Mouse (Mus musculus) urinary bladder, postnatal 0 days (tissue): ENCODE measurements around the gene Olfr1467. TPM values are rescaled to one million over a fixed set of nuclear protein-coding genes. Genes with fewer than 3 reads are reported as not detected.

ENCODE experiments used
- polyA plus RNA-seq: library from polyadenylated mRNA; unstranded; fragments of >200 nt; fragmentation: Nextera tagmentation; extraction: Ambion mirVana; gene quantifications from 2 replicates; pipeline ENCODE4 v1.2.1, GENCODE M21; 2015

The Olfr1467 gene
- polyA plus RNA-seq = not detected in 2 replicates

GRCm38 (mm10) chr19:13361936-13362335 lies at the start of gene Olfr1467:
Olfr1467 (plus strand) TSS chr19:13362236.

GRCm38 (mm10) chr19:13315441-13315840 lies 46.6 kb upstream of the Olfr1467 start, which contains the start of gene Olfr1465:
Olfr1465 (minus strand) TSS chr19:13315541.

GRCm38 (mm10) chr19:13338562-13338961 lies 23.5 kb upstream of the Olfr1467 start, which contains the start of gene Olfr1466:
Olfr1466 (plus strand) TSS chr19:13338862.

GRCm38 (mm10) chr19:13407549-13407948 lies 45.5 kb downstream of the Olfr1467 start, which contains the start of gene Olfr1469:
Olfr1469 (plus strand) TSS chr19:13407849.

Other genes with a start within 250 kb of the Olfr1467 start
- gene Olfr1459, start 212.7 kb upstream of the Olfr1467 start, polyA plus RNA-seq = not detected in 2 replicates
- not detected in 2 replicates for gene Olfr1461, start 199.2 kb upstream of the Olfr1467 start, polyA plus RNA-seq
- not detected in 2 replicates for gene Olfr1462, start 176.5 kb upstream of the Olfr1467 start, polyA plus RNA-seq
- not detected in 2 replicates for gene Olfr1463, start 130.9 kb upstream of the Olfr1467 start, polyA plus RNA-seq
- gene Olfr1465, start 46.7 kb upstream of the Olfr1467 start, polyA plus RNA-seq = not detected in 2 replicates
- gene Olfr1466, start 23.4 kb upstream of the Olfr1467 start, polyA plus RNA-seq = not detected in 2 replicates
- gene Olfr1469, start 45.6 kb downstream of the Olfr1467 start, polyA plus RNA-seq = not detected in 2 replicates
- gene Olfr1471, start 81.2 kb downstream of the Olfr1467 start, polyA plus RNA-seq = not detected in 2 replicates
- not detected in 2 replicates for gene Olfr1472, start 93.8 kb downstream of the Olfr1467 start, polyA plus RNA-seq
- gene Olfr1474, start 107.3 kb downstream of the Olfr1467 start, polyA plus RNA-seq = not detected in 2 replicates
- not detected in 2 replicates for gene Olfr1475, start 118.0 kb downstream of the Olfr1467 start, polyA plus RNA-seq
- not detected in 2 replicates for gene Olfr1477, start 138.3 kb downstream of the Olfr1467 start, polyA plus RNA-seq
- not detected in 2 replicates for gene Olfr1480, start 165.7 kb downstream of the Olfr1467 start, polyA plus RNA-seq
- gene Olfr1484, start 221.3 kb downstream of the Olfr1467 start, polyA plus RNA-seq = not detected in 2 replicates